9 mouse cellular contexts compared by ENCODE assay signal in genomic region chr2:156722752-156723151, GRCm38 (mm10). TPM values are rescaled to one million over a fixed set of nuclear protein-coding genes. Genes with fewer than 3 reads are reported as not detected.
DNase-seq lines count a peak whose midpoint lies in the region; ATAC-seq and TF ChIP-seq lines count a peak whose summit lies in the region.
"Had no signal": no experiment of that assay in that cellular context is flagged by ENCODE, and none has a peak within 500 bp of the region (broad histone marks: within the 10 kb centered on the region; RNA-seq: fewer than 3 reads in every experiment).

No protein-coding gene starts in this region.

- peaks cover 84% of the 10 kb centered on the region for H3K4me1 ChIP-seq in forebrain, embryonic 10.5 days
- H3K4me1 ChIP-seq in intestine, embryonic 15.5 days (replicated peaks) = peaks cover 60% of the 10 kb centered on the region
- H3K4me1 ChIP-seq in midbrain, postnatal 0 days (ENCODE audit: insufficient read depth, low read length) = peaks cover 29% of the 10 kb centered on the region

- WGBS in forebrain, embryonic 10.5 days = 59% methylated on average over 5 of the region's 5 CpGs
- 54% methylated on average over 5 of the region's 5 CpGs for WGBS in intestine, embryonic 15.5 days
- 26% methylated on average over 5 of the region's 5 CpGs for WGBS in midbrain, postnatal 0 days

- peak overlapping the region; percentile 95; the same call in 1 of the 2 replicates for H3K9ac ChIP-seq in intestine, embryonic 15.5 days
- H3K9ac ChIP-seq in midbrain, postnatal 0 days (replicated peaks; ENCODE audit: low read length, poor library complexity, severe bottlenecking) = peak overlapping the region; percentile 100; the same call in 1 of the 2 replicates

- H3K9me3 ChIP-seq in forebrain, embryonic 10.5 days = no peaks in the 10 kb centered on the region
- H3K9me3 ChIP-seq in intestine, embryonic 15.5 days = no peaks in the 10 kb centered on the region
- H3K9me3 ChIP-seq in midbrain, postnatal 0 days (ENCODE audit: low read length) = no peaks in the 10 kb centered on the region
- H3K9me3 ChIP-seq: G1E had no signal

- H3K27me3 ChIP-seq in forebrain, embryonic 10.5 days (ENCODE audit: poor library complexity, severe bottlenecking) = no peaks in the 10 kb centered on the region
- H3K27me3 ChIP-seq in intestine, embryonic 15.5 days (replicated peaks) = no peaks in the 10 kb centered on the region
- no peaks in the 10 kb centered on the region for H3K27me3 ChIP-seq in midbrain, postnatal 0 days (ENCODE audit: insufficient read depth, low read length)

- H3K4me3 ChIP-seq in forebrain, embryonic 10.5 days = peak overlapping the region; percentile 94
- H3K4me3 ChIP-seq in intestine, embryonic 15.5 days (replicated peaks) = peak overlapping the region; percentile 94
- peak overlapping the region; percentile 94 for H3K4me3 ChIP-seq in midbrain, postnatal 0 days (ENCODE audit: low read depth, low read length)

- H3K4me2 ChIP-seq in intestine, embryonic 15.5 days (replicated peaks) = peak overlapping the region; percentile 82
- H3K4me2 ChIP-seq in midbrain, postnatal 0 days (ENCODE audit: low read depth, low read length, poor library complexity, severe bottlenecking) = peak overlapping the region; percentile 81

- H3K27ac ChIP-seq in forebrain, embryonic 10.5 days = 0 out of 2 replicates have a peak overlapping the region, but pooled peaks have one; percentile 98
- H3K27ac ChIP-seq in intestine, embryonic 15.5 days = peak overlapping the region; percentile 81; the same call in 1 of the 2 replicates
- H3K27ac ChIP-seq in midbrain, postnatal 0 days (ENCODE audit: low read depth, low read length) = no peak overlapping the region

- no peak for ATAC-seq in intestine, embryonic 15.5 days
- ATAC-seq in midbrain, postnatal 0 days (ENCODE audit: low FRiP score) = no peak

- no peak for TF ChIP-seq CTCF in midbrain, postnatal 0 days (IDR thresholded peaks at IDR 0.05)

- peak; percentile 11 for DNase-seq in kidney, postnatal 10 days
- DNase-seq in kidney, postnatal 25 days = no peak
- no peak for DNase-seq in forebrain, embryonic 10.5 days (ENCODE audit: extremely low spot score, low spot score)
- DNase-seq in midbrain, postnatal 0 days (ENCODE audit: low spot score) = no peak
- DNase-seq in adrenal gland, postnatal 4 days (ENCODE audit: low spot score in 2 of 2) = no peak
- no peak for DNase-seq in c-Kit-positive CD71-positive TER-119-positive erythroid progenitor cells, embryonic 14.5 days (ENCODE audit: low spot score)
- DNase-seq in gastrocnemius, postnatal 4 days (ENCODE audit: low spot score in 2 of 2) = no peak

- H3K36me3 ChIP-seq in forebrain, embryonic 10.5 days (replicated peaks) = peaks cover 10% of the 10 kb centered on the region; the same call in 1 of the 2 replicates
- no peaks in the 10 kb centered on the region for H3K36me3 ChIP-seq in intestine, embryonic 15.5 days
- no peaks in the 10 kb centered on the region; the same call in 1 of the 2 replicates for H3K36me3 ChIP-seq in midbrain, postnatal 0 days (ENCODE audit: insufficient read depth, low read length)

RNA-seq across cellular contexts. Expression of gene Myl9, which starts 52.5 kb away (rescaled TPM):
- 79.0 and 80.3 TPM in 2 replicates for polyA plus RNA-seq in forebrain, embryonic 10.5 days (2016; fragmentation: Nextera tagmentation; extraction: Ambion mirVana)
- 1,100 and 1,103 TPM in 2 replicates for polyA plus RNA-seq in intestine, embryonic 15.5 days (2015; fragmentation: Nextera tagmentation; extraction: Ambion mirVana)
- 27.4 and 30.7 TPM in 2 replicates for total RNA-seq in midbrain, postnatal 0 days (2014; rRNA removed)
- 33.8 and 38.4 TPM in 2 replicates for polyA plus RNA-seq in midbrain, postnatal 0 days (2015; fragmentation: Nextera tagmentation; extraction: Ambion mirVana)
- total RNA-seq in adrenal gland, postnatal 4 days (2021) = 10 to 100 TPM; 82.3 to 84.4 TPM
- 100 to 1,000 TPM; 247 to 265 TPM for total RNA-seq in gastrocnemius, postnatal 4 days (2021)
